Mouse (Mus musculus): ENCODE data around the gene Anks1b. TPM values are rescaled to one million over a fixed set of nuclear protein-coding genes. Genes with fewer than 3 reads are reported as not detected.
A peak's percentile ranks its signal among the peaks of the same experiment; 100 is the strongest.

The Anks1b gene
- total RNA-seq, 2 experiments from 2014 or later = 480 to 546 TPM

DNA sequence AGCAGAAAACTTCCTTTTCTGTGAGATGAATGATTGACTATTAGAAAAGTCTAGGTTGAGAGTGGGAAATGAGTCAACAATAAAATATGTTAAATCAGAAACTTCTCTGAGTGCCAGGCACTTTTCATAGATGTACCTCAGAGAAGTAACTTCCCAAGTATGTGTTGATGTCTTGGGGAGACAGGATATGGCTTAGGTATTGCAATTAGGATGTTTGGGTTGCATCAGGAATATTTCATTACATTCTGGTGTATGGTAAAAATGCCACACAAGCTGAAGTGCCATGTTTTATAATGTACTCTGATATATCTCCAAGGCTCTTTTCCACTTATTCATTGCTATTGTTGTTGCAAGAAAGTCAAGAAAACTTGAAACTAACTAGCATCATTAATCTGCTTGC lies 267.6 kb downstream of the Anks1b start:
- no peak for DNase-seq (ENCODE audit: extremely low spot score in 1 of 2, low spot score in 1 of 2)

DNA sequence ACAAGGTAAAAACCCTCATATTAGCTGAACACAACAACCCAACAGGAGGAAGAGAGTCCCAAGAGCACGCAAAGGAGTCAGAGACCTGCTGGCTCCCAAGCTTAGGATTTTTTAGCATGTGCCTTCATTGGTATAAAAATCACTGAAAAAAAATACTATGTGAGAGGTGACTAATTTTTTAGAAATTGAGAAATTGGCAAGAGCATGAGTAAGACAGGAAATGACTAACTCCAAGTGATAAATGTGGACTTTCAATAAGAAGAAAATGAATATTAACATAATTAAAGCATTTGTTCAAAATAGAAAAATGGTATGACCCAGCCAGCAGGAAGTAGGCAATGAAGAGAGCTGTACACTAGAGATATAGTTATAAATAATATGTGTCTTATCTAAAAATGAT lies 271.1 kb downstream of the Anks1b start:
- DNase-seq (ENCODE audit: extremely low spot score in 1 of 2, low spot score in 1 of 2) = no peak

DNA sequence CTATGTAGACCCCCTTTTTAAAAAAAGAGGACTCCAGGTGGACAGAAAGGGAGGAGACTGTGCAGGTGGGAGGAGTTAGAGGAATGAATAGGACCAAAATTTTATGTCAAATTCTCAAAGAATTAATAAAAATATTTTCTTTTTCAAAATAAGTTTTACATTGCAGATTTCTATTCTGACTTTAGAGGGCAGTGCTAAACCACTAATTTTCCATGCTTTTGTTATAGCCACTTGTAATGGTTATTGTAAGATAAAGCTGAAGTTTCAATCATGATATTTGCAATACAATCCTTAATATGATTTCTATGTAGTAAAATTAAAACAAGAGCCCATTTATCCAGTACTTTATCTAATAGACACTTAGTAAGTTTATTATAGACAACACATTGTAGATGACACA lies 278.2 kb downstream of the Anks1b start:
- no peak for DNase-seq (ENCODE audit: extremely low spot score in 1 of 2, low spot score in 1 of 2)

DNA sequence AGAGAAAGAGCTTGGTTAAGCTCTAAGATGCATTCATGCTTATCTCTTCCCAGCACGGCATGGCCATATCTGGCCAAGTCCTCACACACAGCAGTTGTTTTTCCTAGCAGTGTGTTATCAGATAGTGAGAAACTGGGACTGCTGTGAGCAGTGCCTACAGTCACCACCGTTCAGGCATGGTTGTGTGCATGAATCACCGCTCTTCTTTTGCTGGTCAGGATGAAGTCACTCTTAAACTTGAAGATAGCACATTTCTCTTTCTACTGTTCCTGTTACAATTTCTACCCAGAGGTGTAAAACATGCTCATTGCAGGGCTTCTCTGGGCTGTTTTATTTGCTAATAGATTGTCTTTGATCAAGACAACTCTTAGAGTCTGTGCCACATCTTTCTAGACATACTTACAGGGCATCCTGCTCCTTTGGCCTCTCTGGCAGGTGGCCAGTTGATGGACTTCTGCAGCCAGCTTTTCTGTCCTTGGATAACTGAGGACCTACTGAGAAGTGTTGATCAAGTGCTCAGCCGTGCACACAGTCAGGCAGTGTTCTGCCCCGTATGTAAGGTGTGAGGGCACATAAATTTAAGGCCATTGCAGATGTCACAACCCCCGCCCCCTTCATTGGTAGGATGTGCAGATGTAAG lies 296.8 kb downstream of the Anks1b start:
- DNase-seq (ENCODE audit: extremely low spot score in 1 of 2, low spot score in 1 of 2) = no peak

DNA sequence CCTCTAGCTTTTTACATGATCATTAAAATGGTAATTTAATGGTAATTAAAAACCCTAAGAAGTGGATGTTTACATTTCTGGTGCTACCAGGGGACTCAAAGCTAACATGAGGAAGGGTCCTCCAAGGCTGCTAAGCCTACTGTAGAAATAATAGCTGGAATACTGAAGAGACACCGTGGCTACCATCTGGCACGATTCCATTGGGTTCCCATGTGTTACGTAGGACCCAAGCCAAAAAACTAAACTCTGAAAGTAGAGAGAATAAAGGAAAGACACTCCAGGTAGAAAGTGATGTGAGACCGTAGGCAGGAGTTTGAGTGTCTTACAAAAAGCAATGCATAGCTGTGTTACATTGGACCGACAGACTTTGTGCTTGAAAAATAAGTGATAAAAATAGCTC lies 317.1 kb downstream of the Anks1b start:
- no peak for DNase-seq (ENCODE audit: extremely low spot score in 1 of 2, low spot score in 1 of 2)

DNA sequence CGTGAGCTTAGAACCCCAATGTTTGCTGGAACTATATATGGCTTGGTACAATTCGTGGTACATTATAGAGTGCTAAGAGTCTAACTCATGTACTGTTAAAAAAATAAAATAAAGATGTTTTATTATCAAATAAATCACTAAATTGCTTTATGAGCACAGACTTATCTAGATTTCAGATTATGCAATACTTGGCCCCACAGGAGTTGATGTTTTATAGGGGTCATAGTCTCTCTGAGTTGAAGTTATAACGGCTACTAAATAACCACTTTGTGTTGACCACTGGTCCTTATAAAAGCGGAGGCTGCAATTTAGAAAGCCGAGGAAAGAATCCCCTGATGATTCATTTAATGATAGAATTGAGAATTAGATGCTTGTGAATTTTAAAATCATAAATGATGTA lies 323.6 kb downstream of the Anks1b start:
- DNase-seq (ENCODE audit: extremely low spot score in 1 of 2, low spot score in 1 of 2) = no peak

DNA sequence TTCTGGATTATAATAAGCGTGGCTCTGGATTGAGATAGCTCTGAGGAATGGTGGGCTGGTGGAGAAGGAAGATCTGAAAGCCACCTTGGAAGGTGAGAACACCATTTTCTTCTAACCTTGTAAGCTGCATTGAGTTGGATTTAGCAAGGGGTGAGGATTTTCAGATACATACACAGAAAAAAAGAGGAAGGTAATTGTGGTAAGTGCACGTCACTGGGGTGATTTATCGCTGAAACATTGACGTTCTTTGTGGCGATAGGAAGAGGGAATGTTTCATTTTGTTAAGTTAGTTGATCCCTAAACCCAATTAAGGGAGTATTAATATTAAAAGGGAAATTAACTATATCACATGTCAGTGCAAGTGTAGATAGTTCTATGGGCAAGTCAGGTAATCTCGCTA lies 336.7 kb downstream of the Anks1b start:
- no peak for DNase-seq (ENCODE audit: extremely low spot score in 1 of 2, low spot score in 1 of 2)

DNA sequence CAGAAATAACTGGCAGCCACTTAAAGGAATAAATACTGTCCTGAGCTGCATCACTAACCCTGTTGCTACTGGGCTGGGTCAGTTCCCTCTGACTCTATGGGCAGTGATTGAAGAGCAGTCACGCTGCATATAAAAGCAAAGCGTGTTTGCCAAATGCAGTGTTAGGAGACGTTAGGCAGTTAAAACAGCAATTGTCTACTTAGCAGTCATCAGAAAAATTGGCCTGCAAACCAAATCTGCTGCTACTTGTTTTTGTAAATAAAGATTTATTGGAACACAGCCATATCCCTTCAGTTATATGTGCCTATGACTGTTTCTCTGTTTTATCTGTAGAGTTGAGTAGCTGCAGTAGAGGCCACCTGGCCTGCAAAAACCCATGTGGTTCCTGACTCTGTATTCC lies 347.2 kb downstream of the Anks1b start:
- DNase-seq (ENCODE audit: extremely low spot score in 1 of 2, low spot score in 1 of 2) = no peak

DNA sequence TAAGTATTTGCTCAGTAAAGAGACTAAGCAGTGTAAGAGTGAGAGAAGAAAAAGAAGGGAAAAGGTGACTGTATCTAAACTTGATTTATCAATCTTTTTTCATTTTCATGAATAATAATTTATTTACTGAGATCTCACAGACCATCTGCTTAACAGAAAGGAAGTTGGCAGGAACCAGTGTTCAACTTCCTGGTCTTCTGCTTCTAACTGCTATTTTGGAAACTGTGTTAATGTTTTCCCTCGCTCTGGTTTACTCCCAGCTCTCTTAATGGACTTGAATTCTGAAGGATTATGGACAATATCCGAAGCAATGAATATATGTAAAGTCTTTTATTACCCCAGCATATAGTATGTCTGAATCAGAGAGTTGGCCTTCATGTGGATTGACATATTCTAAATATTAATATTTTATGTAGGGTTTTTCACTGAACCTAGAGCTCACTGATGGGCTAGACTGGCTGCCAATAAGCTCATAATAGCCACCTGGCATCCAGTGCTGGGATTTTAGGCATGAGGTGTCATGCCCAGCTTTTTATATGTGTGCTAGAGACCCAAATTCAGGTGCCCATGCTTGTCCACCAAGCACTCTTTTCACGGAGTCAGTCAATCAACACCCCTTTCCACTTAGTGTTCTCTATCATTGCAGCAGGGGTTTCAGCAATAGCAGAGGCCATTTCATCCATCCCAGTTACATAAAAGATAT lies 349.6 kb downstream of the Anks1b start:
- DNase-seq (ENCODE audit: extremely low spot score in 1 of 2, low spot score in 1 of 2) = no peak

DNA sequence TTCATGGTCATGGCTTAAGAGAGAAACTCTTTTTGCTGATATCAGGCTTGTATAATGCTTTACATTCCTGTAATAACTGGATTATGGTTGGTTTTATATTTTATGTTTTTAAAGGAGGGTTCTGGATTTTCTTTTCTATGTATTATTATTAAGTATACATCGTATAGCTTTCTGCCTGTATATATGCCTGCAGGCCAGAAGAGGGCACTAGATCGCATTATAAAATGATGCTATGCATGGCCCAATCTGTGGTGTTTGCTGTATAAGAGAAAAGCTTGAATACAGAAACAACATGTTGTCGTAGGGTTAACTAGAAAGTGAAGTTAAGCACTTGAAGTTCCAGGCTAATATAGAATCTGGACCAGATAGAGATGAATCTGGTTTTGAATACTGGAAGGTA lies 362.0 kb downstream of the Anks1b start:
- DNase-seq (ENCODE audit: extremely low spot score in 1 of 2, low spot score in 1 of 2) = no peak

DNA sequence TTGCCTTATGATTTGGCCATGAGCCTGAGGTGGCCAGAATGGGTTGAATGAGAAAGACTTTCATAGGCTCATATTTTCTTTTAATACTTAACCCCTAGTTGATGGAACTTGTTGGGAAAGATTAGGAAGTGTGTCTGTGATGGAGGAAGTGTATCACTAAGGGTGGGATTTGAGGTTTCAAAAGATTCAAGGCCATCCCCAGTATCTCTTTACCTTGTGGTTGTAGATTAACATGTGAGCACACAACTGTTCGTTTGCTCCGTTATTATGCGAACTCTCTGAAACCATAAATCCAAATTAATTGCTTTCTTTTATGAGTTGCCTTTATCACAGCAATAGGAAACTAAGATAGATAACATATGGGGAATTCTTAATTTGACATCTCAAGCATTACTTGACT lies 364.0 kb downstream of the Anks1b start:
- no peak for DNase-seq (ENCODE audit: extremely low spot score in 1 of 2, low spot score in 1 of 2)

DNA sequence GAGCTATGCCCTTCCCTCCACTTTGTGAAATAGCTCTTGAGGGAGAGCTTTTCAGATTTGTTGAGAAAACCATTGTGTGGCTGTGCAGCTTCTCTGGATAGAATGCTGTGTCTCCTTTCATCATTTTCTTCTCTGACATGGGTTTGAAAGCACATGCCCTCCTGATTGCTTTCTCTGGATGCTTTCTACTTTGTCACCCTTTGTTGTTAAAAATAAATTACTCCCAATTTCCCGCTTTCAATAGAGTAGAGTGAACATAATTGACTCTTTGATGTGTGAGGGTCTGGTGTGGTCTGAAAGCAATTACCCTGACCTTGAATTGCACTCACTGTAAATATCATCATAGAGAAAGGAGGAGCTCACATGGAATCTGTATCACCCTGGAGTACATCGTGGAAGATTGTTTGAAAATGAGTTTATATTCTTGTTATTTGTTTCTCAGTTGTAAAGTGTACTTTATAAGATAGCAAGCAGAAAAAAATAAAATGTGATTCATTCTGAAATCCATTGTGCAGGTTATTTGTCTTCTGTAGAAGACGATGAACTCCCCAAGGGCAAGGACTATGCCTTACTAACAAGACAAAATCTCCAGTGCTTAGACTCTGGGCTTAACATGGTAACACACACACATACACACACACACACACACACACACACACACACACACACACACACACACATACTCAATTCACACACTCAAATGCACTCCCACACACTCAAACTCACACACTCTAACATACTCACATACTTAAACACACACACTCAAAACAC lies 385.8 kb downstream of the Anks1b start:
- DNase-seq (ENCODE audit: extremely low spot score in 1 of 2, low spot score in 1 of 2) = no peak

DNA sequence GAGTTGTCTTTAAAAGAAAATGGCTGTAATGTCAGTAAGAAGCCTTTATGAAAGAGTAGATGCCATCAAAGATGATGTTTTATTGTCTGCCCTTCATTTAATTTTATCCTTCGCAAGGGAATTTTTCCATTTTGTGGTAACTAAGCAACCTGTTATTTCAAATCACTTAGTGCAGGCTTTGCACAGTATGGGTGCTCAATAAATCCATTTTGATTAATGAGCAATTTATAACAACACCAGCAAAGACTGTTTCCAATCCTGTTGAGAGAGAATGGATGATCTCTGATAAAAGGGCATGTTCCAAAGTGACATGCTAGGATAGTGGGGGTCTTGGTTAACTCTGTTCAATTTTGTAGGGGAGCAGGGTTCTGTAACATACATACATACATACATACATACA lies 398.0 kb downstream of the Anks1b start:
- no peak for DNase-seq (ENCODE audit: extremely low spot score in 1 of 2, low spot score in 1 of 2)

DNA sequence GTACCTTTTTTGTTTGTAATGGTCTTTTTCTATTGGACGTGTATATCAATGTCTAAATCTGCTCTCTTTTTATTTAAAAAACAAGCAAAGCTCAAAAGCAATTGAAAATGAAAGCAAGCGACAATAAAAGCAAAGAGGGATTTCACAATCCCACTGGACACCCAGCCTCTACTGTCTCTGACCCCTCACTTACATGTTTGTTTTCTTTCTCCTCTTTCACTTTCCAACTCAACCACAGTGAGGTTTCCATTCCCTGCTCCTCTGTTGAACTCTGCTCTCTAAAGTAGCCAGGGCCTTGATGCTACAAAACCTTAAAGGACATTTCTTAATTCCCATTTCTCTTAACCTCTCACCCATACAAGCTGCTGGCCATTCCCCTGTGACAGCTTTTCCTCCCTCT lies 400.0 kb downstream of the Anks1b start:
- DNase-seq (ENCODE audit: extremely low spot score in 1 of 2, low spot score in 1 of 2) = no peak

DNA sequence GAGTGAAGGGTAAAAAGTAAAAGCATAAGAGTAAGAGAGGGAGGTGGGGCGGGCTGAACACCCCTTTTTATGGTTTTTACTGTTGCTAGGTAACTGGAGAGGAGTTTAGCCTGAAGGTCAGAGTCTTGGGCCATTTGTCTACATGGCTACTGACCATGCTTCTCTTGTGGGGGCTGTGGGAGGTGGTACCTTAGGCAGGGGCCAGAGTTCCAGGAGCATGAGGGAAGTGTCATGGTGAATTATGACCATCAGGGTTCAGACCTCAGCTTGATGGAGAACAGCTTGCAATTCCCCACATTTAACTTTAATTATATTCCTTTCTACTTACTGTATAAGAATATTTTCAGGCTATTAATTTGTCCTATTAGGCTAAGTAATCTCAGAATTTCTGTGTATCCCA lies 413.3 kb downstream of the Anks1b start:
- DNase-seq (ENCODE audit: extremely low spot score in 1 of 2, low spot score in 1 of 2) = no peak

DNA sequence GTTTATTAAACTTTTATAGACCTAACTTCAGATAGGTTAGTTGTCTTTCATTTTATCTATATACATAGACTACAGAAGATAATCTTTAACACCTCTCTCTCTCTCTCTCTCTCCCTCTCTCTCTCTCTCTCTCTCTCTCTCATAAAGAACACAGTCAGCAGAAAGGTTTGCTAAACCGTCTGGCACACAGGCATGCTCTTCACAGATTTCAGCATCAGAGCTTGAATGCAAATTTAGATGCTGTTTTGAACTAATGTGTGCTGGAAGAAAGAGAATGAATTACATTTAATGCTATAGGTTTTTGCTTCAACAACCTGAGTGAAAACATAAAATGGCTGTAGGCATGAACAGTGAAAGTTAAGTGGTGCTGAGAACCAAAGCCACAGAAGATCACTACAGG lies 429.9 kb downstream of the Anks1b start:
- DNase-seq (ENCODE audit: extremely low spot score in 1 of 2, low spot score in 1 of 2) = no peak

DNA sequence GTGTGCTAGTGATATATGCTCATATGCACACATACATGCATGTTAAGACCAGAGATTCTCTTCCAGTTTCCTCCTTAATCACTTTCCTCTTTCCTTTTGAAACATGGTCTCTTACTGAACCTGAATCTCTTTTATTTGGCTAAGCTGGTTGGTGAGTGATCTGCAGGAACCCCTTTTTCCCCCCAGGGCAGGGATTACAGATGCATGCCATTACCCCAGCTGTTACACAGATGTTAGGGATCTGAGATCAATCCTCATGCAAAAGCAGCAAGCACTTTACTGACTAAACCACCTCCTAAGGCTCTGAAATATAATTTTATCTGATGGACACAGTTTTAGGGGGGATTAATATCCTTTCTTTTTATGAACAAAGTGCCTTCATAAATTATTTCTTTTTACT lies 432.8 kb downstream of the Anks1b start:
- no peak for DNase-seq (ENCODE audit: extremely low spot score in 1 of 2, low spot score in 1 of 2)

DNA sequence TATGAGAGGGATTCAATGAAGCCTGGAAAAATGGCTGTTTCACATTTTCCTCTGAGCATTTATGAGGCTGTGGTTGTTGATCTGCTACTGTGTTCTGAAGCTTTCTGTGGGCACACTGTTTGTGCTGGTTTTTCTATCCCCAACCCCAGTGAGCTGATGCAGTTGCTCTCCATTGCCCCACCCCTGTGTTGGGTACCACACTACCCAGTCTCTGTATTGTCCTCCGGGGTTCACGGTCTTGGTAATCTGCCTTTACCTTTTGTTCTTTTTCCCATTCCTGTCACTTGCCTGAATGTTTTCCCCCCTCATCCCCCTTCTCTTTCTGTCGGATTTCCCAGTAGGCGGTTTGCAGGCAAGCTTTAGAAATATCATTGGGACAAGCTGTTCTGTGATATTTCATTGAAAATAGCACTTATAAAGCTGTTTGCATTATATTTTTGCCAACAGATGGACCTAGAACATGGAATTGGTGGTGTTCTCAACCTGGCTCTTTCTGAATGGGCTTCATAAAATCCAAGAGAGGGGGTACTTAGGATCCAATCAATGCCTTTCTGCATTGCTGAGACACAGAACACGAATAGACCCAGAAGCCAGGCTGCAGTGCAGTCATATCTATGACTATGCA lies 434.7 kb downstream of the Anks1b start:
- DNase-seq (ENCODE audit: extremely low spot score in 1 of 2, low spot score in 1 of 2) = peak in 1 of 2 experiments; percentile 32

DNA sequence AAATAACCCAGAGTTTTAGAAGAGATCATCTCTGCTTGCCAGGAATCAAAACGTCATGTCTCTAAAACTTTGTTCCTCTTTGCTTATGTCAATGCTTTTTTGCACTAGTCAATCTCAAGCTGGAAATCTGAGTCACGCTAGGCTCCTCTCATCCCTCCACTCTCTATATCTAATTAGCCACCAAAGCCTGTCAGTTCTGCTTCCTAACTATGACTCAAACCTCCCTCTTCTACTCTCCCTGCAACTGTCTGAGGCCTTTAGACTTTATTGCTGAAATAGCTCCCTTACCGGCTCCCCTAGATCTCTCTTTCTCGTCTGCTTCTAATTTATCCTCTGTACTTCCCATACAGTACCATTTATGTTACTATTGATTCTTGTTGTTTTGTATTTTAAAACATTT lies 456.5 kb downstream of the Anks1b start:
- no peak for DNase-seq (ENCODE audit: extremely low spot score in 1 of 2, low spot score in 1 of 2)

DNA sequence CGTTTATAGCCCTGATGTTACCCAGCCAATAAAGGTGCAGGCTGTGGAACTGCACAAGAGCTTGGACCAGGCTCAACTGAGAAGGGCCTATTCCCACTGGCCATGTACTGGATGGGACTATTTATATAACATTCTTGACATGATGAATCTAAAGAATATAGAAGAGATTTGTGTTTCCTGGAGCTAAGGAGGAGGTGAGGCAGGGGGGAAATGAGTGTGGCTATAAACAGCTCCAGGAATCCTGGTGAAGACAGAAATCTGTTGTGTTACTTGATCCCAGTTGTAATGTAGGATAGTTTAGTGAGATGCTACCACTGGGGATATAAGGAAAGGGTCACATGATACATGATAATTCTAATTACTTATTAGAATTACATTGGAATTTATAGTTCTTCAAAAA lies 472.1 kb downstream of the Anks1b start:
- DNase-seq (ENCODE audit: extremely low spot score in 1 of 2, low spot score in 1 of 2) = no peak

DNA sequence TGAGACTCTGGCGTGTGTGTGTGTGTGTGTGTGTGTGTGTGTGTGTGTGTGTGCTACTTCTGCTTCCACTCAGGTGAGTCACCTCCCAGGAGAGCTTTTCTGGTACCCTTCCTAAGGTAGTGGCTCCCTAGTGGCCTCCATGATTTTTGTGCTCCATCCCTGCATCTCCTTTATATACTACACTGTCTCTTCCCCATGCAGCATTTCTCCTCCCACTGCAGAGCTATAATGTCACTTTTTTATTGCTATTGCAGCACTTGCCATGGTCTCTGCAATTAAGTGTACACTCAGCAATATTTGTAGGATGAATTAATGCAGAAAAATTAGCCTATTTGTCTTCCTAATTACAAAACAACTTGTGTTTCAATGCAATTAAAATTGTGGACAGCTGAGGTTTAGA lies 482.9 kb downstream of the Anks1b start:
- no peak for DNase-seq (ENCODE audit: extremely low spot score in 1 of 2, low spot score in 1 of 2)

All from layer of hippocampus, postnatal 25 days (tissue).